Mouse (Mus musculus) liver, embryonic 11.5 days (tissue): ENCODE measurements around the gene Inava. TPM values are rescaled to one million over a fixed set of nuclear protein-coding genes. Genes with fewer than 3 reads are reported as not detected.
A peak's percentile ranks its signal among the peaks of the same experiment; 100 is the strongest.

Source experiments
- ATAC-seq: fragments of 200-750 bp; cut with Nextera tagmentation; replicated peaks from 2 replicates; pipeline ENCODE4 v1.8.0; 2017; ENCODE audit warnings: moderate number of reproducible peaks, mild to moderate bottlenecking, moderate TSS enrichment, moderate library complexity; ENCODE audit not compliant: low FRiP score
- DNase-seq: peaks from one replicate; pipeline ENCODE4 v3.0.0-alpha.2; 2017; ENCODE audit warnings: low spot score
- H3K27ac ChIP-seq: fragments of 300-500 bp; sonication (generic); 2 replicates; pipeline ENCODE4 v1.5.1; 2014; ENCODE audit warnings: mild to moderate bottlenecking, low read depth, low read length, control low read depth
- H3K27me3 ChIP-seq: fragments of 300-500 bp; sonication (generic); replicated peaks from 2 replicates; pipeline ENCODE4 v1.6.1; 2014; ENCODE audit warnings: low read length, mixed read lengths; ENCODE audit not compliant: control insufficient read depth, insufficient read depth
- H3K36me3 ChIP-seq: fragments of 300-500 bp; sonication (generic); 2 replicates; pipeline ENCODE4 v1.6.1; 2014; ENCODE audit warnings: mild to moderate bottlenecking, low read length, moderate library complexity, mixed read lengths; ENCODE audit not compliant: control insufficient read depth, insufficient read depth
- H3K4me1 ChIP-seq: fragments of 300-500 bp; sonication (generic); replicated peaks from 2 replicates; pipeline ENCODE4 v1.6.1; 2014; ENCODE audit warnings: low read length, mixed read lengths; ENCODE audit not compliant: control insufficient read depth, insufficient read depth
- H3K4me2 ChIP-seq: fragments of 300-500 bp; sonication (generic); 2 replicates; pipeline ENCODE4 v1.6.1; 2014; ENCODE audit warnings: mild to moderate bottlenecking, control low read depth, moderate library complexity
- H3K4me3 ChIP-seq: fragments of 300-500 bp; sonication (generic); 2 replicates; pipeline ENCODE4 v1.5.1; 2014; ENCODE audit warnings: low read depth, low read length, control low read depth
- H3K9ac ChIP-seq: fragments of 300-500 bp; sonication (generic); 2 replicates; pipeline ENCODE4 v1.6.1; 2014; ENCODE audit warnings: low read depth, low read length, control low read depth
- H3K9me3 ChIP-seq: fragments of 300-500 bp; sonication (generic); 2 replicates; pipeline ENCODE4 v1.6.1; 2016; ENCODE audit warnings: low read length, inconsistent platforms, mixed read lengths; ENCODE audit not compliant: control insufficient read depth
- WGBS: fragments of 180-500 bp; shearing (Covaris S2); extraction: QIAGEN DNeasy Blood & Tissue Kit; methylation state at CpG from one replicate; pipeline ENCODE4 v1.1.7; 2014; 5-methylcytosine and 5-hydroxymethylcytosine counted together
- polyA plus RNA-seq: library from polyadenylated mRNA; unstranded; fragments of >200 nt; fragmentation: Nextera tagmentation; extraction: Ambion mirVana; gene quantifications from 2 replicates; pipeline ENCODE4 v1.2.1, GENCODE M21; 2014

Inava gene
- polyA plus RNA-seq, 1 experiment from 2014 or later = 3.1 TPM

GRCm38 (mm10) chr1:136227870-136228269 lies 6.2 kb downstream of the Inava start:
- DNase-seq = no peak
- Histone ChIP-seq H3K9ac (no peak overlapping the region), H3K36me3 (no peaks in the 10 kb centered on the region), H3K4me2 (no peak overlapping the region), H3K4me1 (peaks cover 22% of the 10 kb centered on the region), H3K27me3 (peaks cover 18% of the 10 kb centered on the region), H3K9me3 (no peaks in the 10 kb centered on the region), H3K4me3 (no peak overlapping the region), H3K27ac (no peak overlapping the region)
- ATAC-seq = no peak
- WGBS = 65% methylated on average over 4 of the region's 4 CpGs

DNA sequence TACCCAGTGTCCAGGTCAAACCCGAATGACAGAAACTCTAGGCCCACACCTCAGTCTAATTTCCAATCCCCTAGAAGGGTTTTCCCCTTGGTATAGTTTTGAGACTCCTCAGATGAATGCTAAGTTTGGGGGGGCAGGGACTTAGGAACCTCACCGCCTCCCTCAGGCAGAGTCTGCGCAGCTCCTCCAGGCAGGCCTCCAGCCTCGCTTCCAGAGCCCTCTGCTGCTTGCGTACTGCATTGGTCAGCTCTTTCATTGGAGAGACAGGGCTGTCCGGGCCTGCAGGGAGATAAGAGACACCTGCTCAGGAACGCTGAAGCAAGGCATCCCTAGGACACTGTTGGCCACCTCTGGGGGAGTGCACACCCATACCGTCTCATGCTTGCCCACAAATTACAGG lies 7.4 kb downstream of the Inava start:
- peaks cover 7% of the 10 kb centered on the region for H3K27me3 ChIP-seq

DNA sequence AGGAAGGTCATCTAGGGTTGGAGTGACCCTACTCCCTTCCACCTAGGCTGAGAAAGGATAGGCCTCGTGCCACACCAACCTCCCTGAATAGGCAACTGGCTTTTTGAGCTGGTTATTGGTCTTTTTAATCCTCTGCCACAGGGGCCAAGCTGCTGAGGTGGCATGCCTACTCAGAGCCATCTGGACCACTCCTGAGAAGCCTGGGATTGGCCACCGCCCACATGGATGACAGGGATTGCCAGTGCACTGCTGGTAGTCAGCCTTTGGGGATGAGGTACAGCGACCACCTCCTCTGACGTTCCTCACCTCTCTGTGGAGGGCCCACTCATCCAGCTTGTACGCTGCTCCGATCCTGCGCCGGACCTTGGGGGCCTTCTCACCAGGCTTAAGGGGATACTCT lies 8.2 kb downstream of the Inava start:
- no peaks in the 10 kb centered on the region for H3K36me3 ChIP-seq
- H3K9ac ChIP-seq = no peak overlapping the region
- 87% methylated on average over 8 of the region's 8 CpGs for WGBS
- no peak overlapping the region for H3K4me3 ChIP-seq
- ATAC-seq = no peak
- H3K9me3 ChIP-seq = no peaks in the 10 kb centered on the region
- H3K27ac ChIP-seq = no peak overlapping the region
- H3K27me3 ChIP-seq = peaks cover 4% of the 10 kb centered on the region
- H3K4me2 ChIP-seq = no peak overlapping the region
- no peak for DNase-seq
- peaks cover 19% of the 10 kb centered on the region for H3K4me1 ChIP-seq

More for the DNA sequence above, 7.4 kb downstream of the Inava start:
- Histone ChIP-seq H3K4me3 (no peak overlapping the region), H3K36me3 (no peaks in the 10 kb centered on the region), H3K9me3 (no peaks in the 10 kb centered on the region), H3K4me2 (no peak overlapping the region), H3K4me1 (peaks cover 22% of the 10 kb centered on the region), H3K9ac (no peak overlapping the region), H3K27ac (no peak overlapping the region)
- ATAC-seq (no peak), DNase-seq (no peak)
- WGBS = 84% methylated on average over 8 of the region's 8 CpGs

GRCm38 (mm10) chr1:136223758-136224342 lies 10.2 kb downstream of the Inava start:
- WGBS = 82% methylated on average over 10 of the region's 10 CpGs
- Histone ChIP-seq H3K4me1 (peaks cover 4% of the 10 kb centered on the region), H3K27me3 (peaks cover 2% of the 10 kb centered on the region; the same call in 1 of the 2 replicates), H3K27ac (no peak overlapping the region), H3K9me3 (no peaks in the 10 kb centered on the region), H3K36me3 (no peaks in the 10 kb centered on the region), H3K4me2 (no peak overlapping the region), H3K9ac (no peak overlapping the region), H3K4me3 (no peak overlapping the region)
- ATAC-seq = no peak
- DNase-seq = no peak

- no peak overlapping the region for H3K4me3 ChIP-seq
- H3K9me3 ChIP-seq = no peaks in the 10 kb centered on the region
- no peak overlapping the region for H3K9ac ChIP-seq
- no peaks in the 10 kb centered on the region for H3K36me3 ChIP-seq
- peaks cover 2% of the 10 kb centered on the region; the same call in 1 of the 2 replicates for H3K27me3 ChIP-seq
- ATAC-seq = no peak
- H3K27ac ChIP-seq = no peak overlapping the region
- 85% methylated on average over 10 of the region's 10 CpGs for WGBS
- DNase-seq = no peak
- no peaks in the 10 kb centered on the region for H3K4me1 ChIP-seq
- no peak overlapping the region for H3K4me2 ChIP-seq
Observed at GRCm38 (mm10) chr1:136222386-136222785, 11.7 kb downstream of the Inava start.

GRCm38 (mm10) chr1:136220037-136220871 lies 13.8 kb downstream of the Inava start:
- DNase-seq = no peak
- H3K27ac ChIP-seq = no peak overlapping the region
- no peak overlapping the region for H3K4me3 ChIP-seq
- 79% methylated on average over 10 of the region's 10 CpGs for WGBS
- H3K4me1 ChIP-seq = no peaks in the 10 kb centered on the region
- ATAC-seq = no peak; the same call in 1 of the 2 replicates
- H3K27me3 ChIP-seq = 0 out of 2 replicates have a peak, but pooled peaks cover 2% of the 10 kb centered on the region
- H3K9me3 ChIP-seq = no peaks in the 10 kb centered on the region
- no peak overlapping the region for H3K4me2 ChIP-seq
- no peaks in the 10 kb centered on the region for H3K36me3 ChIP-seq
- no peak overlapping the region for H3K9ac ChIP-seq

DNA sequence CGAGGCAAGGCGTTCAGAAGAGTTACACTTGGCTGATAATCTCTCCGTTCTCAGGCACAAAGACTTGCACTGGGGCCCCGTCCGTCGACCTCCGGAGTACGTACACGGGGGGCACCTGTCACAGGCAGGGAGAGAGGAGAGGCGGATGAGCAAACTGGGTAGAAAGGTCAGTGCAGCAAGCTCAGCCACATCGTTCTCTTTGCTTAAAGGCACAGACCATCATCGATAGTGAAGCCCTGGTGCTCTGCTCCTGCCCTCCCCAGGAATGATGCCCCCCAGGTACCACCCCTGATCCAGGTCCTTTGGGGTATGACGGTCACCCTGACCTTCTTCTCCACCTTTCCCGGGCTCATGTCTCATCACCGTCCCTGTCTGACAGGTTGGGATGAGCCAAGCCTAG lies 19.8 kb downstream of the Inava start:
- Histone ChIP-seq H3K36me3 (no peaks in the 10 kb centered on the region), H3K4me3 (no peak overlapping the region), H3K27me3 (no peaks in the 10 kb centered on the region), H3K9ac (no peak overlapping the region), H3K9me3 (no peaks in the 10 kb centered on the region), H3K4me2 (no peak overlapping the region), H3K4me1 (no peaks in the 10 kb centered on the region), H3K27ac (no peak overlapping the region)
- 78% methylated on average over 15 of the region's 15 CpGs for WGBS
- ATAC-seq (no peak), DNase-seq (no peak)

DNA sequence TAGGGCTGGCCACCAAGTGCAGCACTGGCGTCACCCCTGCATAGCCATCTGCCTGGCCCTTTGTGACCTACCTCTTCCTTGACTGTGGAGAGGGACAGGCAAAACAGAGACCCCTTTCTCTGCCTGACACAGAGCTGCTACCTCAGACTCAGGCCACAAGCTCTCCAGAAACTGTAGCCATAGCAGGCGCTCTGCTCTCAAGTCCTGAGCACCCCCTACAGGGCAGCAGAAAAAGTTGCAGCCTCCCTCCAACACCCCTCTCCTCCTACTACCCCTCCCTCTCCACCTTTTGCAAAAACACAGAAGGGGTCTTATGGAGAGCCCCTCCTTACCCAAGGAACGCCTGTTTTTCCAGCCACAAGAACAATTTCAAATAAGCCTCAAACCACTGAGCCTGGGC lies 21.3 kb downstream of the Inava start, which contains the start of gene Mroh3:
Gene Mroh3, minus strand, starts transcription at position 26 of the 400 bp plus-strand sequence.
- Histone ChIP-seq H3K4me3 (no peak within 1 kb of the TSS), H3K4me2 (no peak within 1 kb of the TSS), H3K27me3 (no peaks in the 10 kb centered on the region), H3K4me1 (no peaks in the 10 kb centered on the region), H3K27ac (no peak within 1 kb of the TSS), H3K9me3 (no peaks in the 10 kb centered on the region), H3K36me3 (no peaks in the 10 kb centered on the region), H3K9ac (no peak within 1 kb of the TSS)
- 36% methylated on average over 3 of the region's 3 CpGs for WGBS
- no peak for DNase-seq
- ATAC-seq = 0 out of 2 replicates have a peak, but pooled peaks have one; percentile 62
